Mouse (Mus musculus) gastrocnemius, postnatal 14 days (tissue): ENCODE measurements around the gene Tet3. TPM values are rescaled to one million over a fixed set of nuclear protein-coding genes. Genes with fewer than 3 reads are reported as not detected.

ENCODE experiments used
- DNase-seq: peaks from one replicate; pipeline ENCODE4 v3.0.0; 2021; ENCODE audit warnings: mixed read lengths
- intact Hi-C: fragments of 180-260 bp; cut with DNase I; formaldehyde crosslinking; loops from one replicate; pipeline ENCODE4 v1.15.1; 2025; ENCODE audit warnings: low total_unique reads
- total RNA-seq, 2 experiments: library from RNA; stranded (reverse); gene quantifications; 2 replicates each; pipeline ENCODE4 v1.2.3; 2021

Tet3 gene
- total RNA-seq, 2 experiments from 2014 or later = 30.4 to 36.7 TPM

- intact Hi-C loops = no loop called here
Observed at GRCm38 (mm10) chr6:83423400-83424052, 35.4 kb downstream of the Tet3 start.

GRCm38 (mm10) chr6:83421866-83422649, 36.8 kb downstream of the Tet3 start:
- peak; percentile 59 for DNase-seq
- intact Hi-C loops = no loop called here

More at GRCm38 (mm10) chr6:83423400-83424052, 35.4 kb downstream of the Tet3 start:
- no peak for DNase-seq

- no peak for DNase-seq
- intact Hi-C loops = no loop called here
Observed at GRCm38 (mm10) chr6:83419516-83419915, 39.4 kb downstream of the Tet3 start.

GRCm38 (mm10) chr6:83417531-83417930, 41.4 kb downstream of the Tet3 start:
- no peak for DNase-seq
- intact Hi-C loops = no loop called here

DNA sequence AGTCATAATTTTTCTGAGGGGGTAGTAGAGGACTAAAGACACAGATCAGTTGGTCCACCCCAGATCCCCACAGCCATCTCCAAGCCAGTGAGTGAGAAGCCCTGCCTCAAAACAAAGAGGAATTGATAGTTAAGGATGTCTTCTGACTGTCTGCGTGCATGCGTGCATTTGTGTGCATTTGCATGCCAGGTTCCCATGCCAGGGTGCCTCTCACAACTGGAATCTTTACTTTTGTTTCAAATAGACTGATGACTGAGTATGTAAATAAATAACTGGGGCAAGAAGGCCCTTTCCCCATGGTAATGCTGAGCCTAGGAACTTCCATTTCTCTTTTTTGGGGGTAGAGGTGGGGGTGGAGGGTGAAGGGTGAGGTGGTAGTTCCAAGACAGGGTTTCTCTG, 41.8 kb downstream of the Tet3 start:
- no peak for DNase-seq
- intact Hi-C loops = no loop called here

- intact Hi-C loops = no loop called here
- no peak for DNase-seq
Observed at GRCm38 (mm10) chr6:83416261-83417103, 42.4 kb downstream of the Tet3 start.

DNA sequence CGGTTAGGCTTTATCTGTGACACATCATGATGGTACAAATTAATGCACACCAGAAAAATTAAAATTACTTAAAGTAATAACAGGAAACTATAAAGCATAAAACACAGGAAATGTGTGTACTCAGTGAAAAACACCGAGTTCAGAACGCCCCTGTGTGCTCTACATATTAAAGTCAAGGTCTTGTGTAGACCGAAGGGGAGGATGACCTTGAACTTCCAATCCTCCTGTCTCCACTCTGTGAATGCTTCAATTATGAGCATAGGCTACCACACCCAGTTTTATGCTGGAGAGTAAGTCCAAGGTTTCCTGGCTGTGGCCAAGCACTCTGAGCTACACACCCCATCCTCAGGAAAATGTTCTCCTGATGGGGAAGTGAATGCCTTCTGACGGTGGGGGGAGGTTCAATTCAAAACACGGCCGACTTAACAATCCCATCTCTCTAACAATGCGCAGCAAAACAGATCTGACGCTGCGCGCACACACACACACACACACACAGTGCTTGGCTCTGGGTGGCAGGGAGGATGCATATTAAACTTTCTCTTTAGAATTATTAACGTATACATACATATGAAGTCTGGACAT, 43.4 kb downstream of the Tet3 start:
- intact Hi-C loops = no loop called here
- DNase-seq = no peak

DNA sequence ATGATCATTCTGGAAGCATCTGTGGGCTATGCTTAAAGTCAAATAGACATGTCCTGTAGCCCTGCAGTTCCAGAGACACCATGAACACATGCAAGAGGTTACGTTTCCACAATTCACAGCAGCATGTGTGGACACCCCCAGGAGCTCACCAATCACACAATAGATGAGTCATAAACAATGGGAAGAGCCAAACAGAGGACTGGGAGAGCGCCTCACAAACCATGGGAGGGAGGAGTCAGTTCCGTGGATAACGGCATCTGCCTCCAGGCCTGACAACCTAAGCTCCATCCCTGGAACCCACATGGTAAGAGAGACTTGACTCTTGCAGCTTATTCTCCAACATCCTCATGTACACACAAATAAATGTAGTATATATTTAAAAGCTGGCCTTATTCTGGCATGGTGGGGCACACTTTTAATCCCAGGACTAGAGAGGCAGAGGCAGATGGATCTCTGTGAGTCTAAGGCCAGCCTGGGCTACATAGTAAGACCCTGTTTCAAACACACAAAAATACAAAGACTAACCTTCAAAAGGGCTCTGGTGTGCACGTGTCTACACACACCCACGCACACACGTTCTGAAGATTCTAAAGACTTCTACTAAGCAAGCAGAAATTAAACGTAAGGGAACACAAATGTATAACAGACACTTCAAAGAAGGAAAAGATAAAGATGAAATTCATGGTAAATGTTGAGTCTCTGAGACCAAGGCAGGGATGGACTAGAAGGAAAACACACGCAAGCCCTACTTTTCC, 44.1 kb downstream of the Tet3 start:
- intact Hi-C loops = no loop called here
- DNase-seq = no peak

DNA sequence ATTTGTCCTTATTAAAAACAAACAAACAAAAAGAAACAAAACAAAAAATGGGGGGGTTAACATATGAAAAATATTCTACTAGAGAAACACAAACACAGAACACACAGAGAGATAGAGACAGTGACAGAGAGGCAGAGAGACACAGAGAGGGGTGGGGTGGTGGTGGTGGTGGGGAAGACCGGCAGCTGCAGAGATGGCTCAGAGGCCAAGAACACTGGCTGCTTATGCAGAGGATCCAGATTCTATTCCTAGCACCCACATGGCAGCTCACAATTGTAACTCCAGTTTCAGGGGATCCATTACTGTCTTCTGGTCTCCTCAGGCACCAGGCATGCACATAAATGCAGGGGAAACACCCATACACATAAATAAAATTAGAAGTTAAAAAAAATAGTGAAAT, 45.2 kb downstream of the Tet3 start:
- intact Hi-C loops = no loop called here

DNA sequence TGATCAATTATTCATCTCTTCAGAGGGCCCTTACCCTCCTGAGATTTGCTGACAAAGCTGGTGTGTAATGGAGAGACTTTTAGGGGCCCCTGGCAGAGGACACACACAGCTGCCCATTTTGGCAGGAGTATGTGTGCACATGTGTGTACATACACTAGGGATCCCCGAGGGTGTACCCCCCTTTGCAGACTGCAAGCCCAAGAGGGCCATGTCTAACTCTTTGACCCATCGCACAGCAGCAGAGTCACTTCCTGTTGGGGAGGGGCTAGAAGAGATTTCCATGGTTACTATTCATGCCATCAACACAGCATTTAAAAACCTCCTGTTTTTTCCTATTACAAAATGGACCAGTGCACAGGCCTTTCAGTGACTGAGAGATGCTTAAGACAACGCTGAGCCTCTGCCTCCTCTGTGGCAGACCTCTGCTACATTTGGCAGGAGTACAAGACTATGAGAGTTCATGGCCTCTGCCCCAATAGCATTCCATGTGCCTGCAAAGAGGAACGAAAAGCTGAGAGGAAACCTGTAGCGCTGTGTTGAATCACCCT, 46.0 kb downstream of the Tet3 start:
- DNase-seq = peak; percentile 29
- intact Hi-C loops = no loop called here

More for the DNA sequence above, 45.2 kb downstream of the Tet3 start:
- no peak for DNase-seq

GRCm38 (mm10) chr6:83412362-83412853, 46.5 kb downstream of the Tet3 start:
- DNase-seq = peak; percentile 55
- intact Hi-C loops = no loop called here

GRCm38 (mm10) chr6:83411635-83412361, 47.1 kb downstream of the Tet3 start:
- no peak for DNase-seq
- intact Hi-C loops = no loop called here

DNA sequence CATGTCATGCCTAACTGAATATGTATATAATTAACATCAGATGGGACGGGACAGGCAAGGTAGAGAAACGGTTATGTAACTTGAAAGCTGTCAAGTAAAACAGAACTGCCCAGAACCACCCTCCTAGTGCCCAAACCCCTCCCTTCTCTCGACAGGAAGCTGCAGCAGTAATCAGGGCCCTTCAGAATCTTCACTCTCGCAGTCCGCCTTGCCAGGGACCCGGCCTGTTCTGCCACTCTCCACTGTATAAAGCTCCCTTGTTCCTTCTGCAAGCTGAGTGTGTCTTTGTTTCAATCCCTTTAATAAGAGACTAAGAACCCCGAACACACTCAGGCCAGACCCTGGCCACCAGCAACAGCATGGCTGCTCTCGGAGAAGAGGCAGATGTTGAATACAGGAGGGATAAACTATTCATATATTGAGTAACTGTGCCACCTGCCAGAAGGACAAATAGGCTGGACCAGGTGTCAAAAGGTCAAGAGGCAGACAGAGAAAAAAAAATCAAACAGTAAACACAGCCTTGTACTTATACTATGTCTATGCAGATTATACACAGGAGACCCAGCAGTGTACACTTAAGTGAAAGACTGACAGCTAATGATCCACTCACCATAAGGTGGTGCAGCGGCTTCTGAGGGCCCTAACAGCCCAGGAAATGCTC, 48.7 kb downstream of the Tet3 start:
- intact Hi-C loops = no loop called here
- DNase-seq = no peak

GRCm38 (mm10) chr6:83408510-83408909, 50.4 kb downstream of the Tet3 start:
- DNase-seq = peak; percentile 25
- intact Hi-C loops = no loop called here

- no peak for DNase-seq
- intact Hi-C loops = no loop called here
Observed at GRCm38 (mm10) chr6:83405511-83406064, 53.3 kb downstream of the Tet3 start.

GRCm38 (mm10) chr6:83404571-83404970, 54.3 kb downstream of the Tet3 start:
- DNase-seq = no peak
- intact Hi-C loops = no loop called here

DNA sequence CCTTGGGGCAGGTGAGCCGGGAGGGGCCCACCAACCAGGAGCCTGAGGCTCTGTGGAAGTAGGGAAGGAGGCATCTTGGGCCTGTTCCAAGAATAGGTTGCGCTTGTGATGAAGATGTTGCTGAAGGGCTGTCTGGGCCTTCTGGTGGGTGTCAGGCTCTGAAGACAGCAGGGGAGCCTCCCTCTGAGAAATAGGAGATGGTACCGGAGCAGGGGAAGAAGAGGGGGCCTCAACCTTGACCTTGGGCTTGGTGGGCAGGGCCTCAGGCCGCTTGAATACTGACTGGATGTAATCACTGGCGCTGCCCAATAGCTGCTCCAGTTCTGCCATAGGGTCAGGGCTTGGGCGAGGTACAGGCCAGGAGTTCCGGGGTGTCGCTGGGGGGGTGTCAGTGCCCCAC, 55.4 kb downstream of the Tet3 start:
- DNase-seq = no peak
- intact Hi-C loops = no loop called here
